Mouse (Mus musculus) liver, postnatal 0 days (tissue): ENCODE data around the gene Pla2r1.

Source experiments
- CTCF ChIP-seq: sonication (generic); IDR thresholded peaks from 2 replicates; pipeline ENCODE4 v1.5.1; 2016; ENCODE audit warnings: antibody characterized with exemption, low read depth
- EP300 ChIP-seq: IDR thresholded peaks from 2 replicates; pipeline ENCODE4 v1.6.1; 2016; ENCODE audit warnings: antibody characterized with exemption, low read depth, mild to moderate bottlenecking

DNA sequence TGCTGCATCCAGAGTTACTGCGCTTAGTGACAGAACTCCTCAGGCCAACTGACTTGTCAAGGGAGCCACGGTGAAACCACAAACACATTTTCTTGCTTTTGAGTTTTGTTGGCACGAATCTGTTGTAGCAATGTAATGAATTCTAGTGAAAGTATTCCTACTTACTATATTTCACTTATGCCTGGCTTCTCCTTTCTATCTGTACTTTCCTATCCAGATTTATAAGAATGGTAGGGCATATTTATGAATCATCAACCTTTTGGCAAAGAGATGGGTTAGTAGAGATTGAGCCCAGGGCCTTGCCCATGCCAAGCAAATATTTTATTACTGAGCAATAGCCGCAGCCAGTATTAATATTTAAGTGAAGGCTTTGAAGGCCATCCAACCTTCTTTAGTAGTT lies 30.3 kb upstream of the Pla2r1 start:
- TF ChIP-seq CTCF (no peak), EP300 (no peak)
